Mouse (Mus musculus) erythroid progenitor cell, adult 5-6 weeks (primary cell): ENCODE data around the gene Krt33b. TPM values are rescaled to one million over a fixed set of nuclear protein-coding genes. Genes with fewer than 3 reads are reported as not detected.

Experiments used
- ATAC-seq: replicated peaks from 2 replicates; pipeline ENCODE4 v1.8.0; 2016; ENCODE audit warnings: moderate number of reproducible peaks, mild to moderate bottlenecking, moderate TSS enrichment, inconsistent platforms; ENCODE audit not compliant: poor library complexity, low FRiP score, severe bottlenecking
- total RNA-seq, 2 experiments: library from RNA; stranded (forward) in 1 of 2; stranded (reverse) in 1 of 2; fragments of 150-400 nt in 1 of 2; fragments of 186-747, 209-891 nt in 1 of 2; gene quantifications; 2 replicates each; pipeline versions ENCODE4 v1.2.3 to v1.2.4; 2015 to 2017; ENCODE audit warnings: low replicate concordance in 2 of 2

Gene Krt33b
- total RNA-seq (2015; ENCODE audit: low replicate concordance) (not detected in 2 replicates), total RNA-seq (2017; ENCODE audit: low replicate concordance) (not detected in 2 replicates)

DNA sequence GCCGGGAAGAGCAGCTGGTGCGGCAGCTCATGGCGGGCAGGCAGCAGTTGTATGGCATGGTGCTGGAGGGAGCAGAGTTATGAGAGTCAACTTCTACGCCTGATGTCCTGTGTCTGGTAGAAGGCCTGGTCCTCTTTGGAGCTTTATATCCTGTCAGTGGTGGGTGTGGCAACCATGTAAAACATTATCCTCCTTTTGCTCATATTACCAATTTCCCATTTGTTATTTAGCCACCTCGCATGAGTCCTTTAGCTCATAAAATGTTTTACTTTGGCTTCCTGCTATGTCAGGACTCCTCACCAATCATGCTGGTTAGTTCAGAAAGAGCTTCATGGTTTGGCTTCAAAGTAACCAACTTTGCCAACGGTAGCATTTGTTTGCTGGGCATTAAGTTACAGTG, at the start of gene Krt33b:
TSS of gene Krt33b (minus strand) at position 101 of the 400 bp plus-strand sequence.
- ATAC-seq = no peak

DNA sequence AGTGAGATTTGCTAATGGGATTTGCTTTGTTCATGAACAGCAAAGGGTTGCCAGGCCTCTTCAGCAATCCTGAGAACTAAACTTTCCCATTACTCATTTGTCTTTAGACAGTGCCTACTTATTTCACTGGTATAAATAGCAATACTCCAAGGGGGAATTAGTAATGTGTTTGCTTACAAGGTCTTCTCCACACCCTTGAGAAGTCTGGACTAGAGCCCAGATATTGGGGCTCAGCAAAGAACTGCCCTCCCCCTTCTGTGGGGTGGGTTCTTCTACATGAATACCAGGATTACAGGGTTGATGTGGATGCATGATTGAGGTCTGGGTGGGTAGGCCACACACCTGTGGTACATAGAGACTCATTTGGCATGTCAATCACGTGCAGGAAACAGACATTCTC, 44.2 kb upstream of the Krt33b start:
- ATAC-seq = no peak

GRCm38 (mm10) chr11:100067293-100068036, 37.8 kb upstream of the Krt33b start:
- no peak for ATAC-seq

- ATAC-seq = no peak
These were observed 36.8 kb upstream of the Krt33b start for GRCm38 (mm10) chr11:100066236-100067010.

DNA sequence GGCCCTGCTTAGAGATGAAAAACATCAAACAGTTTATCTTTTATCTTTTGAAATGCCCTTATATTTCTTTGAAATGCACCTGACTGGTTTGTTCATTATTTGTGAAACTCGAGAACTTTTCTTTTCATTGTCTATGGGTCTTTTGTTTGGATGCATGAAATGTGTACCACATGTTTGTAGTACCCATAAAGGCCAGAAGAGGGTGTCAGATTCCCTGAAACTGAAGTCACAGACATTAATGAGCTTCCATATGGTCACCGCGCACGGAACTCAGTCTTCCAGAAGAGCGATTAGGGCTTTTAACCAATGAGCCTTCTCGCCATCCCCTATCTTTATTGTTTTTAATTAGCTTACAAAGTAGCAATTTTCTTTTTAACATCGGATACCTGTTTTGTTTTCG, 29.2 kb upstream of the Krt33b start:
- no peak for ATAC-seq

GRCm38 (mm10) chr11:100055686-100056655, 26.3 kb upstream of the Krt33b start:
- no peak for ATAC-seq

GRCm38 (mm10) chr11:100050451-100050850, 20.8 kb upstream of the Krt33b start, which contains the start of gene Krt31:
Gene Krt31, minus strand, starts transcription at chr11:100050551.
- ATAC-seq = no peak

DNA sequence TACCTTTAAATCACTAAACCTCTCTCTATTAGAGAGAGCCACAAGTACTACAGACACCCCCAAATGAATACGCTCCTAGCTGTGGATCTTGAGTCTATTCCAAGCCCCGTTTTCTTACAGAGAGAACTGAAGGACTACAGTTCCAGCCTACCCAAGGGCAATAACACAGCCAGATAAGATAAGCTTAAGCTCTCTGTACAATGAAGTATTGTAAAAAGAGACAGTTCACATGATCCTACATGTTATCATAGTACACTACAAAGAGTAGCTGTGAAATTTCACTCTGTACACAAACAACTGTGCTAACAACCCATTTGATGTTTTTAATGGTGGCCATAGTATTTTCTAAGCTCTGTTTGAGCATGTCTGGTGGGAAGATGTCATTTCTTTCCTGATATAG, 17.5 kb upstream of the Krt33b start:
- no peak for ATAC-seq

GRCm38 (mm10) chr11:100046303-100046866, 16.7 kb upstream of the Krt33b start:
- ATAC-seq = no peak

DNA sequence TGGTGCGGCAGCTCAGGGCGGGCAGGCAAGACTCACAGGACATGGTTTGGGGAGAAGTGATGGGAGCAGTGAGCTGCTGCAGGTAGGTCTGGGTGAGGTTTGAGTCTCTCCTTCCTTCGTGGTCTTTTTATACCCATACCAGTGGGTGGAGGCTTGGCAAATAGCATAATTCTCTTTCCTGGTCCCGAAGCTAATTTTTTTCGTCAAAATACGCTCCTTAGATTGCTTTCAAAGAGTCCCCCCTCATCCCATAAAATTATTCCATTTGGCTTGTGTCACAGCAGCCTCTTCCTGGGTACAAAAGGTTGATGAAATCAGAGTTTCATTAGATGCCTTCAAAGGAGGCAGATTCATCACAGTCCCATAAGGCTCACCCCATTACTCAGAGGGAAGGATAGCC, 11.8 kb upstream of the Krt33b start, which contains the start of gene Krt34:
TSS of gene Krt34 (minus strand) at position 101 of the 400 bp plus-strand sequence.
- no peak for ATAC-seq

GRCm38 (mm10) chr11:100021438-100021837, 8.2 kb downstream of the Krt33b start:
- no peak for ATAC-seq

DNA sequence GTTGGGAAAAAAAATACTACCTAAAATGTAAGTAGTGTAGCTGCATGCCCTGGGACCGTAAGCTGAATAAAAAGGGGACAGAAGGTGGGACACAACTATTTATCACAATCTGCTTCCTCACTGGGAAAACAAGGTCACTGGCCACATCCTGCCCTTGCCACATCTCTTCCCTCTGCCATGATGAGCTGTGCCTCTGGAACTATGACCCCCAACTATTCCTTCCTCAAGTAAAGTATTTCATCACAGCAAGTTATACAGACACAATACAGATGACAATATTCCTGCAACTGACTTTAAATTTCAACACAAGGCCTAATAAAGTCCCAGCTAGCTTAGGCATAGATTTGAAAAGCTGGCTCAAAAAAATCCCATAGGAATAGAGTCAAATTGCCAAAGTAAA, 10.2 kb downstream of the Krt33b start:
- ATAC-seq = no peak

GRCm38 (mm10) chr11:100016112-100016511, 13.6 kb downstream of the Krt33b start, which contains the start of gene Krt33a:
Gene Krt33a, minus strand, starts transcription at chr11:100016212.
- ATAC-seq = no peak

- no peak for ATAC-seq
These were observed 15.9 kb downstream of the Krt33b start for GRCm38 (mm10) chr11:100013691-100014171.

DNA sequence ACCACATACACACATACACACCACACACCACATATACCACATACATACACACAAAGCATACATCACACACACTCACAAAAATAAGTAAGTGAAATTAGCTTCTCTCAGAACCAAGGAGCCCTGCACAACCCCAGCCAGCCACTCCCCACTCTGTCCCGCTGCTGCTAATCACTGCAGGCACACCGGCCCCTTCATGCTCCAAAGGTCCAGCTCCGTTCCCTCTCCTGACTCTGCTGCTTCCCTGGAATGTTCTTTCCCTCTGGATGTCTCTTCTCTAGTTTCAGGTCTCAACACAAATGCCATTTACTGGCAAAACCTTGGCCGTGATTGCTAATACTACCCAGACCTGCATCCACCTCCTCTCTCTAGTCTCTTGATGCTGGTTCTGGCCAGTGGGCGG, 19.0 kb downstream of the Krt33b start:
- no peak for ATAC-seq

DNA sequence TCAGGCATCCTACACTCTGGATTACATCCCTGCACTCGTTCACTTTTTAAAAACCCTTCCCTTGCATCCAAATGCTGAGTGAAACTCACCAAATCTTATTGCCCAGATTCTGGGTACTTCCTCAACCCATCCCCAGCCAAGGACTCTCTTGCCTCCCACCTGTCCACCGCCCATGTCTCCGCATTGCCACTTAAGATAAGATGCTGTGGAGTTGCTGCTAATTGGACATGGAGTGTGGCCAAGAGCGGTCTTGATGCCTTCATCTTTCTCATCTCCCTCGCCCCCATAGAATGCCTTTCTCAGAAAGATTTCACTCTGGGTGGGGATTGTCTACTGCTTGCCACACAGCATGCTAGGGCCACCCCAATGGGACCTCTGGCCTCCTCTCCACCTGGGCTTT, 21.3 kb downstream of the Krt33b start:
- ATAC-seq = no peak

DNA sequence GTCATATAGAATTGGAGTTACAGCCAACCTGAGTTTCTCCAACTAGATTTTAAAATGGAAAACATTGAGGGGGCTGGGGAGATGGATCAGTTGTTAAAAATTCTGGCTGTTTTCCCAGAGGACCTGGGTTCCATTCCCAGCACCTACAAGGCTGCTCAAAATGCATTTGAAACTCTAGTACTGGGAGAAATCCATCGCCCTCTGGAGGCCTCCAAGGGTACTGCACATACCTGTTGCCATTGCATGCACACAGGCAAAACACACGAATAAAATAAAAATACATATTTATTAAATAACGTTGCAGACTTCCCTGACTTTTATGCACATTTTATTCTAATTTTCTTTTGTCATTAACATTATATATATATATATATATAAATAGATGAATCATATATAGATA, 23.0 kb downstream of the Krt33b start:
- no peak for ATAC-seq

- no peak for ATAC-seq
These were observed 23.8 kb downstream of the Krt33b start for GRCm38 (mm10) chr11:100005905-100006304.

GRCm38 (mm10) chr11:100004846-100005245, 24.8 kb downstream of the Krt33b start:
- ATAC-seq = no peak
